Mouse (Mus musculus) heart, embryonic 14.5 days (tissue): ENCODE measurements around the gene 4930518I15Rik. TPM values are rescaled to one million over a fixed set of nuclear protein-coding genes. Genes with fewer than 3 reads are reported as not detected.

Experiments used
- ATAC-seq: fragments of 200-750 bp; cut with Nextera tagmentation; 2 replicates; pipeline ENCODE4 v1.8.0; 2017; ENCODE audit warnings: low read depth, moderate TSS enrichment; ENCODE audit not compliant: insufficient number of reproducible peaks, insufficient read depth, low FRiP score
- H3K27ac ChIP-seq, 2 experiments: fragments of 200-500 bp in 1 of 2; fragments of 300-500 bp in 1 of 2; sonication (generic) in 1 of 2; replicated peaks in 1 of 2; 2 replicates each; pipeline ENCODE4 v1.5.1; 2012 to 2014; ENCODE audit warnings: low read depth in 2 of 2, low read length in 2 of 2, control low read depth in 1 of 2, mild to moderate bottlenecking in 1 of 2, mixed read lengths in 1 of 2; ENCODE audit not compliant: control insufficient read depth in 1 of 2, insufficient read depth in 1 of 2
- H3K27me3 ChIP-seq: fragments of 300-500 bp; sonication (generic); 2 replicates; pipeline ENCODE4 v1.6.1; 2014; ENCODE audit warnings: mild to moderate bottlenecking, low read length, control low read depth; ENCODE audit not compliant: control insufficient read depth, insufficient read depth
- H3K36me3 ChIP-seq: fragments of 300-500 bp; sonication (generic); 2 replicates; pipeline ENCODE4 v1.6.1; 2014; ENCODE audit warnings: mild to moderate bottlenecking, control low read depth, low read length, mixed read lengths; ENCODE audit not compliant: control insufficient read depth, insufficient read depth
- H3K4me1 ChIP-seq, 2 experiments: fragments of 200-500 bp in 1 of 2; fragments of 300-500 bp in 1 of 2; sonication (generic) in 1 of 2; 2 replicates each; pipeline ENCODE4 v1.6.1; 2012 to 2014; ENCODE audit warnings: low read length in 2 of 2, control low read depth in 1 of 2, mixed read lengths in 1 of 2; ENCODE audit not compliant: control insufficient read depth in 2 of 2, insufficient read depth in 2 of 2
- H3K4me2 ChIP-seq: fragments of 300-500 bp; sonication (generic); 2 replicates; pipeline ENCODE4 v1.6.1; 2014; ENCODE audit warnings: mild to moderate bottlenecking, low read length
- H3K4me3 ChIP-seq, 2 experiments: fragments of 200-500 bp in 1 of 2; fragments of 300-500 bp in 1 of 2; sonication (generic) in 1 of 2; 2 replicates each; pipeline ENCODE4 v1.5.1; 2012 to 2014; ENCODE audit warnings: low read length in 2 of 2, mild to moderate bottlenecking in 2 of 2, control low read depth in 1 of 2, low read depth in 1 of 2, moderate library complexity in 1 of 2; ENCODE audit not compliant: control insufficient read depth in 1 of 2, insufficient read depth in 1 of 2
- H3K9ac ChIP-seq: fragments of 300-500 bp; sonication (generic); 2 replicates; pipeline ENCODE4 v1.6.1; 2014; ENCODE audit warnings: mild to moderate bottlenecking, low read length
- H3K9me3 ChIP-seq: fragments of 300-500 bp; sonication (generic); 2 replicates; pipeline ENCODE4 v1.6.1; 2016; ENCODE audit warnings: low read length, control low read depth; ENCODE audit not compliant: control insufficient read depth
- WGBS: fragments of 180-500 bp; shearing (Covaris S2); extraction: QIAGEN DNeasy Blood & Tissue Kit; methylation state at CpG from one replicate; pipeline ENCODE4 v1.1.7; 2014; 5-methylcytosine and 5-hydroxymethylcytosine counted together
- polyA plus RNA-seq: library from polyadenylated mRNA; unstranded; fragments of >200 nt; fragmentation: Nextera tagmentation; extraction: Ambion mirVana; gene quantifications from 2 replicates; pipeline ENCODE4 v1.2.1, GENCODE M21; 2014

4930518I15Rik gene
- polyA plus RNA-seq, 1 experiment from 2014 or later, result 3.9 TPM

- WGBS, result 68% methylated on average over 6 of the region's 6 CpGs
- no peak overlapping the region for H3K9ac ChIP-seq
- ATAC-seq, result no peak
- no peak overlapping the region for H3K4me2 ChIP-seq
- H3K4me1 ChIP-seq, result 0 out of 4 replicates have a peak, but pooled peaks cover 0 to 3% of the 10 kb centered on the region in 2 experiments
- no peaks in the 10 kb centered on the region for H3K27me3 ChIP-seq
- no peaks in the 10 kb centered on the region for H3K36me3 ChIP-seq
- no peaks in the 10 kb centered on the region for H3K9me3 ChIP-seq
- no peak overlapping the region for H3K4me3 ChIP-seq
- H3K27ac ChIP-seq, result no peak overlapping the region
These were observed 50.9 kb downstream of the 4930518I15Rik start for GRCm38 (mm10) chr2:156806886-156807285.

Other genes starting within 250 kb of the 4930518I15Rik start
- 51.4 and 57.6 TPM in 2 replicates for gene Dlgap4, start 244.2 kb downstream of the 4930518I15Rik start, polyA plus RNA-seq
- gene Myl9, start 82.5 kb downstream of the 4930518I15Rik start, polyA plus RNA-seq, result 2,013 and 2,167 TPM in 2 replicates
- gene Tgif2, start 17.9 kb downstream of the 4930518I15Rik start, polyA plus RNA-seq, result 34.0 and 36.2 TPM in 2 replicates
- gene Rab5if, start 5.2 kb upstream of the 4930518I15Rik start, polyA plus RNA-seq, result 189 and 194 TPM in 2 replicates
- gene Sla2, start 29.2 kb upstream of the 4930518I15Rik start, polyA plus RNA-seq, result 0.19 and 0.26 TPM in 2 replicates
- gene Ndrg3, start 134.1 kb upstream of the 4930518I15Rik start, polyA plus RNA-seq, result 32.0 and 32.9 TPM in 2 replicates
- gene Dsn1, start 149.2 kb upstream of the 4930518I15Rik start, polyA plus RNA-seq, result 35.9 and 36.8 TPM in 2 replicates
- gene Soga1, start 221.3 kb upstream of the 4930518I15Rik start, polyA plus RNA-seq, result 4.1 and 5.0 TPM in 2 replicates
- not detected in 2 replicates for gene Tldc2, start 229.1 kb upstream of the 4930518I15Rik start, polyA plus RNA-seq